Mouse (Mus musculus) brain, adult 10 weeks (tissue): Measurements from ENCODE around the gene Pah. TPM values are rescaled to one million over a fixed set of nuclear protein-coding genes. Genes with fewer than 3 reads are reported as not detected.

ENCODE experiments used
- polyA plus RNA-seq: library from polyadenylated mRNA; stranded (reverse); fragments of 350-450 nt; fragmentation: Illumina TruSeq; extraction: RNeasy Lipid Tissue Mini Kit (QIAGEN cat#74804); gene quantifications from one replicate; pipeline ENCODE4 v1.2.3, GENCODE M21; 2015; ENCODE audit warnings: low read depth, low replicate concordance

Gene Pah
- polyA plus RNA-seq, result 0.48 TPM

DNA sequence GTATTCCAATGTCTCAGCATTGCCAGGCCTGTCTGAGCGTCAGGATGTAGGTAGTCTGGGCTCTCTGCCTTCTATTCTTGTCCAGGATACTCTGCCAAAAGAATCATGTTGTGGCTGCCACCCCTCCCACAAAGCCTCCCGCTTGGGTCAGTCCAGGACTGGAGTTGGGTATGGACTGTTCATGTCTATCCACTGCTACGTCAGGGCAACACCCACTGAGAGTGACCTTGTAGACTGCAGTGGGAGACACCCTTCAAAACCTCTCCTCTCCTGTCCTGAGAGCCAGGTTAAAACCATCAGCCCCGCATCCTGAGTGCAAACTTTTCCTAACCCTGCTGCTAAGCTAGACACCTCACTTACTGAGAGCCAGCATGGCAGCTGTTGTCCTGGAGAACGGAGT lies at the start of gene Pah:
TSS of gene Pah (plus strand) at position 150 of the 400 bp plus-strand sequence.

DNA sequence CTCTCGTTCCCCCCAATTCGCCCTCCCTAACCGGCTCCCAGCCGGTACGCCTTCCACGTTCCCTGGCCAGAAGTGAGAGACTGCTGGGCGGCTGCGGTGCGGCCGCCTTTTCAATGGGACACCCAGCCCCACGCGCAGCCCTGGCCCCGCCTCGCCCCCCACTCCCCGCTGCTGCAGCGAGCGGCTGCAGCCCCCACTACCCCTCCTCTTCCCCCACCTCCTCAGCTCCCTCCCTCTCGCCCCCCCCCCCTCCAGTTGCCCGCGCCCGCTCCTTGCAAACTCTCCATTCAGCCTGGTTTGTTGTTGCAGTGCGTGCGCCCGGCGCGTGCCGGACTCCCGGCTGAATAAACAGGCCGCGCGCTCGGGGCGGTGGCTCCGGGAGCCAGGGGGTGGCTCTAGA lies 28.0 kb upstream of the Pah start, which contains the start of gene Ascl1:
TSS of gene Ascl1 (minus strand) at position 85 of the 400 bp plus-strand sequence.

Other genes starting within 250 kb of the Pah start
- 2.6 TPM for gene Ascl1, start 28.1 kb upstream of the Pah start, polyA plus RNA-seq